Mouse (Mus musculus) stomach, postnatal 0 days (tissue): ENCODE measurements at regions not wholly inside any gene's neighbourhood (a gene's known extent, or its start where the extent isn't known, plus 50 kb on each side); places are given as distances from the start of the nearest gene placed in this dataset.

Source experiments
- CTCF ChIP-seq: IDR thresholded peaks from 2 replicates; pipeline ENCODE4 v1.5.1; 2016; ENCODE audit warnings: antibody characterized with exemption, low read depth, mild to moderate bottlenecking, moderate library complexity
- EP300 ChIP-seq: optimal IDR thresholded peaks from 2 replicates; pipeline ENCODE3; 2016; ENCODE audit warnings: antibody characterized with exemption

GRCm38 (mm10) chr2:3890462-3890861 is 127.1 kb upstream of the Frmd4a start:
- TF ChIP-seq EP300 (no peak), CTCF (no peak)
